Mouse (Mus musculus) frontal cortex, postnatal 14 days (tissue): ENCODE measurements around the gene Rasl11a.
A peak's percentile ranks its signal among the peaks of the same experiment; 100 is the strongest.
"Not testable (repeated sequence)": the region's sequence is repeated elsewhere in the genome, so short reads cannot be mapped to it uniquely, and the experiment has no call there.

Source experiments
- DNase-seq, 2 experiments: peaks; one replicate each; pipeline ENCODE4 v3.0.0; 2022; ENCODE audit warnings: low spot score in 2 of 2

Gene Rasl11a

DNA sequence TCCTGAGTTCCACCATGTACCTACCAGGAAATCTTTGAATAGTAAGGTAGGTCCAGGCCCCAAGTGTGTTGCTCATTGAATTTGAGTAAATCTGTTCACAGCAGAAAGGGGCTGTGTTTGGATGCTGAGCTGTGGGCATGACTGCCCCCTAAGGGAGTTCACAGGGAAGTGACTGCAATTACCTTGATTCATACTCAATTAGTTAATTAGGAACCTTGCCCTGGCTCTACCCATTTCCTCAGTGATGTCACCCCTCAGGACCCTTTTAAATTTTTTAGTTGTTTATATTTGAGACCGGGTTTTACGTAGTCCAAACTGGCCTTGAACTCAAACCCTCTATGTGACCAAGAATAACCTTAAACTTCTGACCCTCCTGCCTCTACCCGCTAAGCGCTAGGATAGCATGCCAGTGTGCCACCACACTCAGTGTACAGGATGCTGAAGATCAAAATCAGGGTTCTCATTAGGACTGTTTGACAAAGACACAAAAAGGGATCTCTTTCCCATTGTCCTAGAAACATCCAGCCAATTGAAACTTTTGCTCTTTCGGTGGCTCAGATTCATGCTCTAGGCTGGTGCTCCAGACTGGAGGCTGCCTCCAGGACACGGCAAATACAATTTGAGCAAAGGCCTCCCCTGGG, 450 bp upstream of the Rasl11a start:
- DNase-seq, result no peak

DNA sequence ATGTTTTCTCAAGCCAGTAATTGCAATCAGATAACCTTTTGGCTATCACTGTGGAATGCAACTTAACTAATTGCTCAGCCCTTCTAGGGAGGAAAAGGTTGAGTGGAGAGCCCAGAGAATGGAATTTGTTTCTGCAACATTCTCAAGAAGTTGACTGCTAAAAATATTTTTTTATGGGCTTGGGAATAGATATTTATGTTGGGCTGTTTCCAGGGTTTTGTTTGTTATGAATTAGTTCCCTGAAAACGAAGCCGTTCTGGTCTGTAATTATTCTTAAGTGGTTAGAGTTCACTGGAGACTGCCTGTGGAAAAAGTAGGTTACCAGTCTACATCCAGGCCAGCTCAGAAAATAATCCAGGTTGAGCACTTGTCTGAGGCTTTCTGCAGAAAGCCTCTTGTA, 1.6 kb downstream of the Rasl11a start:
- no peak for DNase-seq

DNA sequence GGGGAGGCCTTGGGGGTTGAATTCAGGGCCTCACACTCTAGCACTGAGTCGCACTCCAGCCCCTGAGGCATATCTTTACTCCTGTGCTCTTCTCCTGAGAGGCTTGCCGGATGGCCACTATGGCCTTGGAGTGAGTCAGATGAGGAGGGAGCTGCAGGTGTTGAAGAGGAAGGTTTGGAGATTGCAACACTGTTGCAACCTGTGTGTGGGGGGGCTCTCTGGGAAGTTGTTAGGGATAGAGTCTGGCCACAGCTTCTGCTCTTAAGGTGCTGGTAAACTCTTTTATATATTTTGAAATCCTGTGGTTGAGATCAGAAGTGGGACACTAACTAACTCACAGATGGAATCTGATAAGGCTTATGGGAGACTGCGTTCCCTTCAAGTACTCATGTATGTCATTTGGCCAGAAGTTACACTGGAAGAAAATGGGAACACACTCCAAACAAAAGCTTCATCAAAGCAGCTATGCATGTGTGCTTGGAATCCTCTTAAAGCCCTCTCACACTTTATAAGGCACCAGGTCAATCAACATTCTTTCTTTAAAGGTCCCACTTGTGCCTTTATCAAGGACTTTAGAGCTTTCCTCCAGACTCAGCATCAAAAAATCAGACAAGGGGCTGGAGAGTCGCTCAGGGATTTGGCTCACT, 4.2 kb downstream of the Rasl11a start:
- DNase-seq, result no peak

DNA sequence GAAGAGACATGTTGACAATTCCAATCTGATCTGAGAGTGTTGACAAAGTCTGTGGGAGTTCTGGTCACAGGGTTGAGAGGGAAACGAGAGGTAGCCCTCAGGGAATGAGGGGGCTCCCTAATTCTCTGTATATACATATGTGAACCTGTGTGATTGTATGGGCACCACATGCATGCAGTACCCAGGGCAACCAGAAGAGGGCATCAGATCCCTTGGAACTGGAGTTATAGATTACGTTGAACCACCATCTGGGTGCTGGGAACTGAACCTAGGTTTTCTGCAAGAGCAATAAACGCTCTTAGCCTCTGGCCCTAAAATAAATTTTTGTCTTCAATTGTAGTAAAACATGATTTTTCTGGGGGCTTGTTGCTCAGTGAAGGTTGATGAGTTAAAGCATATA, 11.2 kb downstream of the Rasl11a start:
- DNase-seq, result no peak

DNA sequence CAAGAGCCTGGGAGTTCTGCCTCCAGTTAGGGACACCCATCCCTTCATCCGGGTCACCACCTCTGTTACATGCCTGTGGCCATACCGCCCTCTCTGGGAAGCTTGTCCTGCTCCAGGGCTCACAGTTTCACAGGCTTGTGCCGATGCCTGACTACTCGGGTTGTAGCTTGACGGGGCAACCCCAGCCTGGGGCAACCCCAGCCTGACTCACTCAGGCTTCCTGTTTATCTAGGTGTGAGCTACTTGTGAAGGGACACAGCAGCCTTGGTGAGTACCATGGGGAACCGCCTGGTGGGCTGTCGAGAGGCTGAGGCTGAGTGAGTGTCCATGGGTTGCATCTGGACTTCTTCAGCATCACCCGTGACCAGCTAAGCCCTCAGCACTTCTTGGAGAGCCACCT, 12.7 kb downstream of the Rasl11a start:
- no peak for DNase-seq

DNA sequence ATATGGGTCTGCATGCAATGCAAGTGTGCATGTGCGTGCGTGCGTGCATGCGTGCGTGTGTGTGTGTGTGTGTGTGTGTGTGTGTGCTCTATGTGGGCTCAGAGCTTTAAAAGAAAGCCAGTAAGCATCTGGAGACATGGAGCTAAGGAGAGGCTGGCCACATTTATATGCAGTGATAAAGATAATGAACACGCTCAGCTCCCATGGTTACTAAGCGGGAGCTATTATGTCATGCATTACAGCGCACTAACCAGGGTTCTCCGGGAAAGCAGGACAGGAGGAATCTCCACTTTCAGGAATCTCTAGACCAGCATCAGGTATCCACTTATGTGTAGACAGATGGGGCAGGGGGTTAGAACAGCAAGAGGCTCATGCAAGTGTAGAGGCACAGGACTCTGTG, 13.9 kb downstream of the Rasl11a start:
- DNase-seq, result no peak

DNA sequence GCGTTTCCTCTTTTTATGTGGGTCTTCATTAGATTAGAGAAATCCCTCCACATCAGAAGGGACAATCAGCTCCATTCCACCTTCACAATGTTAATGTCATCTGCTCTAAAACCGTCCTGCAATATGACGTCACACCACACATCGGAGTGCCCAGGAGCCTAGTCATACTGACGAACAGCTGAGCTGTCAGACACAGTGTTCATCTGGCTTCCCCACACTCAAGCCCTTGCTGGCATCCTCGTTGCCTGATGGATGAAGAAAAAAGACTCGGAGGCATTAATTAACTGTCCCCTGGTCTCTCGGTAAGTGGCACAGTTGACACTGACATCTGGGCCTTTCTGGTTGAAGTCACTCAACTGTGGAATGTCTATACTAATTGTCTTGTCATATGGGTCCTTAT, 14.4 kb downstream of the Rasl11a start:
- DNase-seq, result no peak

DNA sequence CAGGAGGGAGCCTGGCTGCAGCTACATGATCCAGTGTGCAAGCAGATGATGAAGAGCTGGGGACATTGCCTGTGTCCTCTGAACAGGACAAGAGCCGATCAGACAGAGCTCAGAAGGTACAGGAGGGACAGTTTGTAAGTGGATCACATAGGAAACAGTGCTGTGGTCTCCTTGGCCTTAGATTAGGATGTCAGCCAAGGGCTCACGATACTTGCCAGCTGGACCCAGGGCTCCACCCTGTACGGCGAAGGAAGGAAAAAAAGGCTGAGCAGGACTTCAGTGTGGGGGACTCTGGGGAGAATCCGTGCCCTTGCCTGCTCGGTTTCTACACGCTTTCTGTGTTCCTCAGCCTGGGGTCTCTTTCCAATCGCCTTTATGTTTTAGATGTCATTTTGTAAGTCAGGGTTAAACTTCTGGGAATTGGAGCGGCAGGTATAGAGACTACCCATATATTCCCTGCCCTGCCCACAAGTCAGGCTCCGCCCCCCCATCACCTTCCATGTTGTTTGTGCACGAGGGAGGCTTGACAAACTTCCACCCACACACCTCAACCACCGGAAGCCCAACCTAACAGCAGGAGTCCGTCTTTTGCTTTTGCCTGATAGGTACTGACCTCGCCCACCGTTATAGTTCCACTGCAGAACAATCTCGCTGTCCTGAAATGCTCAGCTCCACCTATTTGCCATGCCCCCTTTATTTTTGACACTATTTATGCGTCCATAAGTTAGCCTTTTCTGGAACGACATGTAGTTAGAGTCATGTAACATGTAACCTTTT, 15.5 kb downstream of the Rasl11a start:
- DNase-seq, result no peak

DNA sequence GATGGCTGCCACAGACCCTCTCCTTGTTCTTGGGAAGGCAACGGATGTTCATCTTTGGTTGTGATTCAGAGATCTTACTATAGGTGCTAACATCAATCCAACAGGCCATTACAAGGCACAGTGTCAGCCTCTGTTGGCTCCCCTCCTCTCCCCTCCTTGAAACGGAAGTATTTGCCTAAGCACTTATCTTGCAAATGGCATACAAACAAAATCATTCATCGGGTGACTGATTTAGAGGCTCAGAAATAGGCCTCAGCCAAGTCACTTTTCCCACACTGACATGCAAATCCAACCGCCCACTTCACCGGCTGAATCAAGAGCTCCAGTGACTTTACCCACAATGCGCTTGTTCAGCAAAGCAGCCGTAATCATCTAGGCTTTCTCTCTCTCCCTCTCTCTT, 16.7 kb downstream of the Rasl11a start:
- peak; percentile 52 to 64 for DNase-seq

DNA sequence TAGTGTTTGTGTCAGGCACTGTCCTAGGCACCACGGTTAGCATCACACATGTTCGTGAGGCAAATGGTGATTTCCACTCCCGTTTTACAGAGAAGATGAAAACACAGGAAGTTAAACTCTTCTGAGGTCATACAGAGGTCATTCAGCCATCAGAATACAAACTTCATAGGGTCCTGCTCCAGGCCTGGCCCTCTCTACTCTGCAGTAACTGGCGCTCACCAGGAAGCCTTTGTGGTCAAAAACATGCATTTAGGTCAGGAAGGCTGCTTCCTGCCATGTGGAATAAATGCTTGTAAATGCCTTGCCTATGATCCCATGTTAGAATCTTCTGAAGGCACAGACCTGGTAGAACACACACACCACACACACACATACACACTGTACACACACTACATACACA, 20.6 kb downstream of the Rasl11a start:
- no peak for DNase-seq

DNA sequence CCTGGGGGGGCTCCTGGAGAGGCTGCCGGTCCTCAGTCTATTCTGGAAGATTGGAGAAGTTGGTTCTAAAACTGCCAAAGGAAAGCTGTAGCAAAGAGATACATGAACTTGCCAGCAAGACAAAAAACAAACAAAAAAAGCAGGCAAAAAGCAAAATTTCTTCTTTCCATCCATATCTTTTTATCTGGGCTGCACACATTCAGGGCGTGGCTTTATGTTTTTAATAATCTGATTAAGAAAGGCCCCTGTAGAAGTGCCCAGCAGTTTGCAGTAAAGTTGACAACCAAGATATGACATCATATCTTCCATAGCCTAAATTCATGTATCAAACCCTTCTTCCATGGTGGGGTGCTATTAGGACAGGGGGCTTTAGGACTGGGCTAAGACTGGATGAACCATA, 21.4 kb downstream of the Rasl11a start:
- no peak for DNase-seq

DNA sequence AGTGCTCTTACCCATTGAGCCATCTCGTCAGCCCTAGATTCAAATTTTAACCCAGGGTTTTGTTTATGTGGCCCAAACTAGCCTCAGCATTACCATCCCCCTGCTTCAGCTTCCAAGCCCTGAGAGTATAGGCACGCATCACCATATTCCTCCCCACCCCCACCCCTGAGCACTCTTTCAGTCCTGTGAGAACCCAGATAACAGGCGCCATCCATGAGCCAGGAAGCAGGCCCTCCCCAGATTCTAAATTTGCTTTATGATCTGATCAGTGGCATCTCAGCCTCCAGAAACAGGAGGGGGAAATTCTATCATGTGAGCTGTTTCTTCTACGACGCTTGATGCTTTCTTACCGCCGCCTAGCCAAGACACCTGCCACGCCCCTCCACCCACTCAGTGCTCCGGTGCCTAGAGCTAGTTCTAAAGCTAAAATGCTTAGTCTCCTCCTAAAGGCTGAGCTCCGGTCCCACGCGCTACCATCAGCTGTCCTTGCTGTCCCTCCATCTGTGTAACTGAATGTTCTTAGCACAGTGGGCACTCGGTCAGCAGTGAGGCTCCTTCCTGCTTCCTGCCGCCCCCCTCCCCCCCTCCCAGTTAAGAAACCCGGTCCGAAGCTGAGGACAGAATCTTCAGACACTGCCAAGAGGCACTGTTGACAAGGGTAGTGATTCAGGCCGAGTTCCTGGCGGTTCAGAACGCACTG, 22.5 kb downstream of the Rasl11a start:
- peak; percentile 80 to 84 for DNase-seq

DNA sequence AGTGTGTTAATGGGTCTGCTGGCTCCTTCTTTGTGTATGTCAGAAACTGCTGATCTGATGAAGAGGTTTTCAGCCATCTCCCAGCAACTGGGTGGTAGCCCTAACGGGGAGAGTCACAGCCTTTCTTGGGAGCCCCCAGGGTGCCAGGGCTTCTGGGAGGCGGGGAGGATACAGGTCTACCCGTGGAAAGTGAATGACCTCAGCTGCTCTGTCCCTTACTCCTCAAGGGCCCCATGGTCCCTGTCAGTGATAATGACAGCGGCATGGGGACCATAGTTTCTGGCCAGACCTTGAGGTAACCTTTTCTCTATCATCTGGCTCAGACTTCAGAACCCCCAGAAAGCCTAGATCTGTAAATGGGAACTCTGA, 23.1 kb downstream of the Rasl11a start:
- no peak for DNase-seq

DNA sequence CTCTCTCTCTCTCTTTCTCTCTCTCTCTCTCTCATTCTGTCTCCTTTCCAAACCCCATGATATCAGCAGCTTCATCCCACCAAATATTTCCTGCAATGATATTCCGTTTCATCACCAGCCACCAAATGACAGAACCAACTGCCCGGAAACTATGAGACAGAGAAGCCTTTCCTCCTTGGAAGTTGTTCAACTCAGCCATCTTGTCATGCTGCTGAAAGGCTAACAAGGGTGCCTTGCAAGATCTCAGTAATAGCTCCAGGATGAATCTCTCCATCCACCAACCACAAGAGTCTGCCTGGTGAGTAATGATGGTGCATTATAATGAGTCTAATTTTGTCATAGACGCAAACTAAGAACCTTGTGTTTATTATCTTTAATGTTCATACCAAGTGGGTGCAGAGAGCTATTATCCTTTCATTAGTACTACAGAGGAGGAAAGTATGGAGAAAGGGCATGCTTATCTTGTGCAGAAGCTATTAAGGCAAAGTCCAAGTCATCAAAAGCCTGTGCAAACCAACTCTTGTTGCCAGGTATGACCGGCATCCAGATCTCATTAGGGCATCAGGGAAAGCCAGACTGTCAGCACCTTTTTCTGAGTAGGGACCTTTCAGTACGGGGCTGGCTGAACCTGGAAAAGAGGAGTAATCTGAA, 28.2 kb downstream of the Rasl11a start:
- no peak for DNase-seq

DNA sequence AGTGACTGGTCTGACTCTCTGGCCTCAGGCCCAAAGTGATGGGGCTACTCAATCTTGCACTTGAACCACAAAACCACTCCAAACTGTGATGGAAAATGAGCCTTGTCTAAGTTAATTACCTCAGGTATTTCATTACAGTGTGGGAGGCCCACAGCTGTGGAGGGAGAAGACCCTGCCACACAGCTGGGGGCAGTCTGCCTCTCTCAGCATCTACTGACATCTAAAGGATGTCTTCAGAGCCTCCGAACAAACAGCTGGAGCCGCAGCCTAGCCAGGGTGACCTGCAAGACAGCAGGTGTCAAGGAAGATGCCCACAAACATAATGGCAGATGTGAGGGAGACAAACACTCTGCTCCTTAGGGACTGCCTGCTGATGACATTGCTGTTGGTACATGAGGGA, 31.2 kb downstream of the Rasl11a start:
- no peak for DNase-seq

DNA sequence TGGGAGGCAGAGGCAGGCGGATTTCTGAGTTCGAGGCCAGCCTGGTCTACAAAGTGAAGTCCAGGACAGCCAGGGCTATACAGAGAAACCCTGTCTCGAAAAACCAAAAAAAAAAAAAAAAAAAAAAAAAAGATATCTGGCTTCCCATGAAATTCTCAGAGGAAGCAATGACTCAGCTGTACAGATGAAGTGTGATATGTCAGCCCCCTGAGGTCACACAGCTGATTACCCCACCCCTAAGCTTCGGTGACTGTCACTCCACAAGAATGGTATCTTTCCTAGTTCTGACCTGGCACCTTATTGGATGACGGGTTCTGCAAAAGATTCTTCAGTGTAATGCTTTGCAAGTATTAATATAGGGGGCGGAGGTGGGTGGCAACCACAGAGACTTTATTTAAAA, 33.0 kb downstream of the Rasl11a start:
- not testable (repeated sequence) for DNase-seq

DNA sequence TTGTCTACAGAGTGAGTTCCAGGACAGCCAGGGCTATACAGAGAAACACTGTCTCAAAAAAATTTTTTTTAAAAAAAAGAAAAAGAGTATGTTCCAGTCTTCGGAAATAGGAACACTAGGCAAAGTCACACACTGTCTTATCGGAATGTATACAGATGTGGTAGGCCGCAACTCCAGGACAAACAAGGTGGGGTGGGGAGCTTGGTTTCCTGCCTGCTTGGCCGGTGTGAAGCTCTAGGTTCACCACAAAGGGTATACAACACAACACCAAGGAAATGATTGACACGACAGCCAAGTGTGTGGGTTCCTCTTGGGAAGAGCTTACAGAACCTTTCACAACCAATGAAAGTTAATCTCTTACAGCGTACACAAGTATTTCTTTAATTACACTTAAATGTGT, 37.4 kb downstream of the Rasl11a start:
- no peak for DNase-seq

DNA sequence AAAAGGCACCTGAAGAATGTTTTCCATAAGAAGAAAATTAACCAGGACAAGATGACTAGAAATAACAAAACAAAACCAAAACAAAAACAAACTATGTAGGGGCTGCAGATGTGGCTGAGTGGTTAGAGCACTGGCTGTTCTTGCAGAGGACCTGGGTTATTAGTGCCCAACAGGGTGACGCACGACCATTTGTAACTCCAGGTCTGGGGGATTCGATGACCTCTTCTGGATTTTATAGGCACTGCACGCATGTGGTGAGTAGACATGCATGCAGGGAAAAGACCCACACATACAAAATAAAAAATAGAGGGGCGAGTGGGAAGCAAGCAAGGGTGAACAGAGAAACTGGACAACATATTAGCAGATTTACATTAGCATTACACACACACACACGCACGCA, 38.2 kb downstream of the Rasl11a start:
- DNase-seq, result no peak

DNA sequence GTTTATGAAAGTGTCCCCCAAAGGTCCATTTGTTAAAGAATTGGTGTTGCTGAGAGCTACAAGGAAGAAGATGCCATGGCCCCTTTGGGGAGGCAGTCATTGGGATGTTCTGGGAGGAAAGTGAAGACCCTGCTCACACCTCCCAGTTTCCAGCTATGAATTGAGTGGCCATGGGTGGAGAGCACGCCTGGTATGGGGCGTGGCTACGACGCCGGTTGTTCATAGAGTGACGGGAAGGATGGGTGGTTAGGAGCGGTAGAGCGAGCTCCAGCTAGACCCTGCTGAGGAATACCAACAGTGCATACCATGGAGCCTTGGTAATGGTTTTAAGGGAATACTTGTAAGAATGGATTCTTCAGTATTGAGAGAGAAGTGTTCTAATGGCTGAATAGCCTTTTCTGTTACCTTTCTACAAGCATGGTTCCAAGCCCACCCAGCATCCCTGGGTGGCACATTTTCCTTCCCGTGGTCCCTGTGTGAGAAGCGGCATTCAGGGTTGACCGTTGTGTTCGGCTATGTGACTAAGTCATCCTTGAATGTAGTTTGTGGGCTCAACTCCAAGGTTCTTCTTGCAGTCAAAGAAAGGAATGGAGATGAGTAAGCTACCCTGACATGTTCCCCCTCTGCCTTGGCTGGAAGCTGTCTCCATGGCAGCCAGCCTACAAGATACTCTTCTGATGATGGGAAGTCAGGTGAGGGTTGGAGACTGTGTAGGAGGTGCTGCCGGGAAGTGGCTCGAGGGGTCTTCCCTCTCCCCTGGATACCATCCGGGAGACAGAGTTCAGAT, 38.8 kb downstream of the Rasl11a start:
- no peak for DNase-seq

DNA sequence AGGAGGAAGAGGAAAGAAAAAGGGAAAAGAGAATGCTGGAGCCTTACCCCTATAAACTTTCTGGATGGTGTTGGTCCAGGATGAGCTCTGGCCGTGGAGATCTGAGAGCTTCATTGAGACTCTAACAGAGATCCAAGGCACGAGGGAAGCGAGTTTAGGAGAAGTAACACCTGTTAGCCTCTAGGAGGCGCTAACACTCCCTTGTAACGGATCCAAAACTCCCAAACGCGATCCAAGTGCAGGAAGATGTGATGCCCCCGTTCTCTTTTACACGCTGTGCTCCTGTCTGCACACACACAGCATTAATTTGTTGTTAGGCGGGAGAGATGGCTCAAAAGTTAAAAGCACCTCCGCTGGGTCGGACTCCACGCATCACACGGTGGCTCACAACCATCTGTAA, 46.3 kb downstream of the Rasl11a start:
- no peak for DNase-seq

DNA sequence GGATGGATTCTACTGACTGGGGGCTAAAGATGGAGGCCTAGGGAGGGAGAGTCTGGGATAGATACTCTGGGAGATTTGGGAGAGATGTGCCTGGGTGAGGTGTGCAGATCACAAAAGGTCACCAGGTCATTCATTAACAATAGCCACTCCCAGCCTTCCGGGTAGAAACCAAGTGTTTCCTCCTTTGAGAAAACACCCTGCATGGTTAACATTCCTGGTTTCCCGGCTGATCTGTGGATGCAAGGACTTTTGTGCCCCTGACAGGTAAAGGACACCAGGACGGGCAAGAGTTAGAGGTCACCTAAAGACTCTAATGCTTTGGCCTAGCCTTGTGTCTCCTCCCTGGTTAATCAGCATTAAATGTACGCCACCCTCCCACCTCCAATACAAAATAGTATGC, 48.0 kb downstream of the Rasl11a start:
- no peak for DNase-seq
